Mouse (Mus musculus) MN1 (cell line): ENCODE measurements around the gene Fabp7.

Source experiments
- DNase-seq: peaks from one replicate; pipeline ENCODE4 v3.0.0-alpha.2; 2016; ENCODE audit warnings: low spot score

The Fabp7 gene

GRCm38 (mm10) chr10:57784876-57785150 lies at the start of gene Fabp7:
Gene Fabp7 (plus strand): TSS chr10:57784881.
- DNase-seq: no peak

- DNase-seq: no peak
These were observed 43.9 kb upstream of the Fabp7 start for GRCm38 (mm10) chr10:57740733-57741132.

- no peak for DNase-seq
These were observed 43.3 kb upstream of the Fabp7 start for GRCm38 (mm10) chr10:57741351-57741750.

- no peak for DNase-seq
These were observed 41.6 kb upstream of the Fabp7 start for GRCm38 (mm10) chr10:57743045-57743444.

GRCm38 (mm10) chr10:57743606-57744016 lies 41.1 kb upstream of the Fabp7 start:
- peak; percentile 66 for DNase-seq

GRCm38 (mm10) chr10:57744128-57744765 lies 40.4 kb upstream of the Fabp7 start:
- no peak for DNase-seq

GRCm38 (mm10) chr10:57745452-57745851 lies 39.2 kb upstream of the Fabp7 start:
- DNase-seq: no peak

GRCm38 (mm10) chr10:57747127-57747526 lies 37.6 kb upstream of the Fabp7 start:
- DNase-seq: no peak

GRCm38 (mm10) chr10:57753343-57753742 lies 31.3 kb upstream of the Fabp7 start:
- DNase-seq: no peak

- no peak for DNase-seq
These were observed 29.4 kb upstream of the Fabp7 start for GRCm38 (mm10) chr10:57755201-57755736.

GRCm38 (mm10) chr10:57758999-57759398 lies 25.7 kb upstream of the Fabp7 start:
- DNase-seq: no peak

- DNase-seq: no peak
These were observed 24.0 kb upstream of the Fabp7 start for GRCm38 (mm10) chr10:57760694-57761093.

- DNase-seq: no peak
These were observed 21.6 kb upstream of the Fabp7 start for GRCm38 (mm10) chr10:57763044-57763443.

- DNase-seq: no peak
These were observed 1.2 kb upstream of the Fabp7 start for GRCm38 (mm10) chr10:57783289-57784130.

- peak; percentile 63 for DNase-seq
These were observed 378 bp upstream of the Fabp7 start for GRCm38 (mm10) chr10:57784131-57784875.

GRCm38 (mm10) chr10:57785552-57785951 lies 871 bp downstream of the Fabp7 start:
- DNase-seq: no peak

- no peak for DNase-seq
These were observed 8.3 kb downstream of the Fabp7 start for GRCm38 (mm10) chr10:57792957-57793356.

GRCm38 (mm10) chr10:57794018-57794417 lies 9.3 kb downstream of the Fabp7 start, which contains the start of gene Smpdl3a:
Gene Smpdl3a (plus strand): TSS chr10:57794335.
- no peak for DNase-seq

GRCm38 (mm10) chr10:57794491-57795461 lies 10.1 kb downstream of the Fabp7 start:
- DNase-seq: peak; percentile 19

GRCm38 (mm10) chr10:57795542-57795941 lies 10.9 kb downstream of the Fabp7 start:
- no peak for DNase-seq

- DNase-seq: no peak
These were observed 11.4 kb downstream of the Fabp7 start for GRCm38 (mm10) chr10:57796057-57796456.
